Mouse (Mus musculus): ENCODE results near the gene Lrmda. TPM values are rescaled to one million over a fixed set of nuclear protein-coding genes. Genes with fewer than 3 reads are reported as not detected.

Gene Lrmda
- polyA plus RNA-seq, 1 experiment from 2014 or later: 0.33 TPM

DNA sequence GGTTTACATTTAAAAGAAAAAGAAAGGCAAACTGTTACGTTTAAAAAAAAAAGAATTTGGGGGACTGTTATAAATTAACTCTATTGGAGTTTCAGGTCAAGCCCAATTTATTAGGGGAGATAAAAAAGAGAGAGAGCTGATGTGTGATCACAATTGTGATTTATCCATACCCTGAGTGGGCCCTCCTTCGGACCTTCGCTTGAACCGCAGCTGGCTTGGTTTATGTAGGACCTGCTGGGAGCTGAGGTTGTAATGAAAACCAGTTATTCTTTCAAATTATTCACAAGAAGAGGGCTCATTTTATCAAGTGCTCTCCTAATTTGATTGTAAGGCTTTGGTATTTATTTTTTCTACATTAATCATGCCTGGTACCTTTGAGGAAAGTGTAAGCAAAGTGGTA is 99.0 kb downstream of the Lrmda start:
- Histone ChIP-seq H3K27me3 (replicated peaks) (no peaks in the 10 kb centered on the region), H3K9ac (no peak overlapping the region), H3K4me2 (replicated peaks) (no peak overlapping the region), H3K36me3 (no peaks in the 10 kb centered on the region), H3K27ac (no peak overlapping the region), H3K4me1 (peaks cover 15% of the 10 kb centered on the region), H3K9me3 (no peaks in the 10 kb centered on the region), H3K4me3 (no peak overlapping the region)
- ATAC-seq (ENCODE audit: low FRiP score, low read depth): no peak
- WGBS: 59% methylated on average over 4 of the region's 4 CpGs

DNA sequence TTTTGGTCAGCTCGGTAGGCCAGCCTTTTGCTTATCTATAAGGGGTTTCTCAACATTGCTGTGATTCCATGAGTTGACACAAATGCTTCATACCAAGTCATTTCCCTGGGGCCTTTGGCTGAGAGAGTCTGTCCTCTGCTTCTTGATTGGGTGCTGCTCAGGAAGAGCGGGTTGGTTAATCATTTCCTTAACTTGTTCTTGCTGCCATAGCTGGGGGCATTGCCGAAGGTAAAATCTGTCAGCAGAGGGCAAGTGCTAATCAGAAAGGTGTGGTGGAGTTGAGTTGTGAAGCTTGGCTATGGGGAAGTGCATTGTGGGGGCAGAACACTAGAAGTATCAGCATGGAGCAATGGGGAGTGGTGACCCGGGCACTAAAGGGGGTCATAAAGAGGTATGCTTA is 106.8 kb downstream of the Lrmda start:
- H3K36me3 ChIP-seq: no peaks in the 10 kb centered on the region
- no peaks in the 10 kb centered on the region for H3K27me3 ChIP-seq (replicated peaks)
- no peak overlapping the region for H3K4me2 ChIP-seq (replicated peaks)
- H3K9ac ChIP-seq: no peak overlapping the region
- whole genome bisulfite sequencing: 83% methylated on average over 4 of the region's 4 CpGs
- peaks cover 6% of the 10 kb centered on the region for H3K4me1 ChIP-seq
- H3K4me3 ChIP-seq: no peak overlapping the region
- no peak overlapping the region for H3K27ac ChIP-seq
- H3K9me3 ChIP-seq: no peaks in the 10 kb centered on the region
- no peak for ATAC-seq (ENCODE audit: low FRiP score, low read depth)

DNA sequence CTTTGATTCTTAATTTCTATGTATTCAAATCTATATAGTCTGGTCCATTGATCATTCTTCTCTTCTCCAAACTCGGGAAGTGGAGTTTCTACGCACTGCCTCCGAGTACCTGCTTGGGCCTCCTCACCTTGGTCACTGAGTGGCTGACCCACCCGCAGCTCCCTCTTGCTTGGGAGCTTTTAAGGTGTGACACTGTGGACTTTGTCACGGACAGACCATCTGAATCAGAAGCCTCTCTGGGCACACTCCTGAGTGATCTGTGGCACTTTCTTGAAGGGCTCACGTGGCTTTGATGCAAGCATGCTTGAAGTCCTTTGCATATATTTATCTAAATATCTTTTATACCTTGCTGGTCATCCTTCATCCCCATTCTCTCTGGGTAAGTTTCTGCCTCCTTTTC is 107.3 kb downstream of the Lrmda start:
- ATAC-seq (ENCODE audit: low FRiP score, low read depth): no peak

DNA sequence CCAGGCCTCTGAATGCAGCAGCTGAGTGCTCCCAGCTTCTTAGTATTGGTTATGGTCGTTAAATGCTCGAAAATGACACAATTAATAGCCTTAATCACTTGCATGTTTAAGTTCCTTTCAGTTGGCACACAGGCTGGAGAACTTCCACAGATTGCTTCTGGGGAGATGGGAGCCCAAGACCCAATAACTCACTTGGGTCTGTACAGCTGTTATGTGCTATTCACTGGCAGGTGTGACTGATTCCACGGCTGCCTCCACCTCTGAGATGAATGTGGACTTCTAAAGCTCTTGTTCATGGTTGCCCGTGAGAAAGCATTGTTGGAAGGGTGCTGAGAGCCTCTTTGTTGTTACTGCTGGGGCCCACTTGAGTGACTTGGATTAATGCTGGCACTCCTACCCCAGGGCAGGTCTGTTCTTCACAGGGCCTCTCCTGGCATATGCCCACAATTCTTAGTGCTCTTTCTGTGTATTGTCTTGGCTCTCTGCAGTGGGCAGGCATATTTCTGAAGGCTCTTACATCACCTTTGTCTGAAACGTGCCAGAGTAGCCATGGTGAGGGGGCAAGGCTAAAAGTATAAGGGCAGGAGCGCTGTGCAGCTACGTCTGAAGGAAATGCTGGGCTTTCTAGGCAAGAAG is 111.6 kb downstream of the Lrmda start:
- no peaks in the 10 kb centered on the region for H3K36me3 ChIP-seq
- H3K4me3 ChIP-seq: no peak overlapping the region
- peak; percentile 71 for ATAC-seq (ENCODE audit: low FRiP score, low read depth)
- H3K4me2 ChIP-seq (replicated peaks): no peak overlapping the region
- H3K9ac ChIP-seq: no peak overlapping the region
- H3K9me3 ChIP-seq: 0 out of 2 replicates have a peak, but pooled peaks cover 3% of the 10 kb centered on the region
- H3K4me1 ChIP-seq: peaks cover 7% of the 10 kb centered on the region
- H3K27ac ChIP-seq: no peak overlapping the region
- WGBS: 43% methylated on average over 7 of the region's 7 CpGs
- no peaks in the 10 kb centered on the region for H3K27me3 ChIP-seq (replicated peaks)

More for the DNA sequence above, 107.3 kb downstream of the Lrmda start:
- H3K27me3 ChIP-seq (replicated peaks): no peaks in the 10 kb centered on the region
- H3K36me3 ChIP-seq: no peaks in the 10 kb centered on the region
- no peak overlapping the region for H3K9ac ChIP-seq
- H3K4me1 ChIP-seq: peaks cover 7% of the 10 kb centered on the region
- 91% methylated on average over 6 of the region's 6 CpGs for WGBS
- no peak overlapping the region for H3K27ac ChIP-seq
- H3K9me3 ChIP-seq: no peaks in the 10 kb centered on the region
- no peak overlapping the region for H3K4me2 ChIP-seq (replicated peaks)
- H3K4me3 ChIP-seq: no peak overlapping the region

DNA sequence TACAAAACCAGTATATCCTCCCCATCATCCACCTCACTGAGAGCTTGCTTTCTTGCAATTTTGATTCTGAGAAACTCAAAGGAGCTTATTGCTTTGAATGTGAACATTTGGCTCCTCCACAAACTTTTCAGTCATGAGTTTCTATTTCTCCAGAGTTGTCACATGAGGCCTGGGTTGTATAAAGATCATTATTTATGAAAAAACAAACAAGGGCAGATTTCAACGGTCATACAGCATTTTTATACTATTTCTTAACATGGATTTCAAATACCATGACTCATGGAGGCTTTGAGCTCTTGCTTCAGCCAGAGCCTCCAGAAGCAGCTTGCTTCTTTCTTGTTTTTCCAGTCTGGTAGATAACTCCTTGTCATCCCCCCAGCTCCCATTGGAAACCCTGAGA is 119.8 kb downstream of the Lrmda start:
- Histone ChIP-seq H3K27me3 (replicated peaks) (no peaks in the 10 kb centered on the region), H3K9me3 (0 out of 2 replicates have a peak, but pooled peaks cover 3% of the 10 kb centered on the region), H3K36me3 (no peaks in the 10 kb centered on the region), H3K4me3 (no peak overlapping the region), H3K9ac (no peak overlapping the region), H3K4me2 (replicated peaks) (no peak overlapping the region), H3K27ac (no peak overlapping the region), H3K4me1 (no peaks in the 10 kb centered on the region)
- ATAC-seq (ENCODE audit: low FRiP score, low read depth): no peak
- WGBS: 93% methylated on average over 1 of the region's 1 CpGs

GRCm38 (mm10) chr14:22144014-22144413 is 124.5 kb downstream of the Lrmda start:
- no peak overlapping the region for H3K4me2 ChIP-seq (replicated peaks)
- no peaks in the 10 kb centered on the region for H3K27me3 ChIP-seq (replicated peaks)
- ATAC-seq (ENCODE audit: low FRiP score, low read depth): no peak
- no peaks in the 10 kb centered on the region for H3K36me3 ChIP-seq
- H3K9ac ChIP-seq: no peak overlapping the region
- 3% methylated on average over 3 of the region's 3 CpGs for WGBS
- H3K27ac ChIP-seq: no peak overlapping the region
- H3K4me3 ChIP-seq: no peak overlapping the region
- no peaks in the 10 kb centered on the region for H3K9me3 ChIP-seq
- H3K4me1 ChIP-seq: peaks cover 23% of the 10 kb centered on the region

DNA sequence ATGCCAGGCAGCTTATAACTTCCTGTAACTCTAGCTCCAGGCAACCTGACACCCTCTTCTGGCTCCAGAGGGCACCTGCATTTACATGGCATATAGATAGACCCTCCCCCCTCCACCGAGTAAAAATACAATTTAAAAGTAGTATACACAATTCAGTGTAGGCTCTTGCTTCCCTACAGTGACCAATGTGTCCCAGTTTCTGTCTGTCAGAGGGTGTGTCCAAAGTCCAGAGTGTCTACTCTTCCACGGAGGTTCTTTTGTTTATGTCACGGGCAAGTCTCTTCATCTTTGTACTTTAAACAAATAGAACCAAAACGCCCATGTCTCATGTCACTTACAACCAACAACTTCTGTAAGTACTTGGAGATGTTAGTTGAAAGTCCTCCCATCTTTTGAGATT is 126.4 kb downstream of the Lrmda start:
- Histone ChIP-seq H3K27me3 (replicated peaks) (0 out of 2 replicates have a peak, but pooled peaks cover 7% of the 10 kb centered on the region), H3K4me2 (replicated peaks) (no peak overlapping the region), H3K27ac (no peak overlapping the region), H3K36me3 (no peaks in the 10 kb centered on the region), H3K4me3 (no peak overlapping the region), H3K4me1 (peaks cover 23% of the 10 kb centered on the region), H3K9me3 (no peaks in the 10 kb centered on the region), H3K9ac (no peak overlapping the region)
- 56% methylated on average over 4 of the region's 4 CpGs for WGBS
- ATAC-seq (ENCODE audit: low FRiP score, low read depth): no peak

GRCm38 (mm10) chr14:22146508-22147044 is 127.1 kb downstream of the Lrmda start:
- 85% methylated on average over 12 of the region's 12 CpGs for WGBS
- H3K36me3 ChIP-seq: no peaks in the 10 kb centered on the region
- 0 out of 2 replicates have a peak, but pooled peaks cover 7% of the 10 kb centered on the region for H3K27me3 ChIP-seq (replicated peaks)
- no peaks in the 10 kb centered on the region for H3K9me3 ChIP-seq
- no peak overlapping the region for H3K27ac ChIP-seq
- no peak overlapping the region for H3K9ac ChIP-seq
- ATAC-seq (ENCODE audit: low FRiP score, low read depth): no peak
- H3K4me3 ChIP-seq: no peak overlapping the region
- peaks cover 23% of the 10 kb centered on the region for H3K4me1 ChIP-seq
- H3K4me2 ChIP-seq (replicated peaks): no peak overlapping the region

GRCm38 (mm10) chr14:22147341-22148024 is 128.0 kb downstream of the Lrmda start:
- H3K27ac ChIP-seq: no peak overlapping the region
- H3K9ac ChIP-seq: no peak overlapping the region
- no peak for ATAC-seq (ENCODE audit: low FRiP score, low read depth)
- no peak overlapping the region for H3K4me2 ChIP-seq (replicated peaks)
- H3K4me3 ChIP-seq: no peak overlapping the region
- 3% methylated on average over 4 of the region's 4 CpGs for WGBS
- no peaks in the 10 kb centered on the region for H3K9me3 ChIP-seq
- H3K27me3 ChIP-seq (replicated peaks): 0 out of 2 replicates have a peak, but pooled peaks cover 7% of the 10 kb centered on the region
- H3K36me3 ChIP-seq: no peaks in the 10 kb centered on the region
- H3K4me1 ChIP-seq: peaks cover 27% of the 10 kb centered on the region

DNA sequence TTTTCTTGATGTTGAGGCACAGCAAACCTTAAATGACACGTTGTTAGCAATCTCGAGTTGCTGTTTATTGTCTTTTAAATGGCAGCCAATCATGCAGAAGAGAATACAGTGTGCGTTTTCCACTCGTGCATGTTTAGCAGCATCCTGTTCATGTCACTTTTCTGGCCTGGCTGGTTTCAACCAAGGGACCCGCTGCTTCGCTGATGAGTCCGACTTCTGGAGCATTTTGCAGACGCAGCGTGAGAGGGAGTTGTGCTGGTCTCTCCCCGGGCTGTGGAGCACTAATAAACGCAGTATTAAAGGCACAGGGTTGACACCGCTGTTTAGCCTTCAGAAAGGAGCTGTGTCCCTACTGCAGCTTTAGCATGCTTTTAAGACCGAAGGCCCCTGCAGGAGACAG is 133.2 kb downstream of the Lrmda start:
- Histone ChIP-seq H3K4me1 (peaks cover 38% of the 10 kb centered on the region), H3K36me3 (no peaks in the 10 kb centered on the region)

DNA sequence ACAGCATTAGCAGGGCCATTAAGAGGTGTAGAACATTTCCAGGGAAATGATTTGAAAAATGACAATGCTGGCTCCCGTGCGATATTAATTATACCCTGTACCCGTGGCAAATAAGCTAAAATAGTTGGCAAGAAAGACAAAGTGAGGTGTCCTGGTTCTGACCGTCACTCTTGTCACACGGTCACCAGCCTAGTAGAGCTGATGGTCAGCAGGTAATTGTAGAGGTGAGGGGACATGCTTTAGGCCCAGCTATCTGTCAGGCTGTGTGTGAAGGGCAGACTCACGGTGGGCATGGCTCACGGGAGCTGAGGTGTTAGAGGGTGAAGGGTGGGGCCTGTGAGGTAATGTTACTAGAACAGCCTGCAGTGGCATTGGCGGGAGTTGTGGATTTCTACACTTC is 134.6 kb downstream of the Lrmda start:
- peaks cover 31% of the 10 kb centered on the region for H3K4me1 ChIP-seq
- no peak overlapping the region for H3K4me2 ChIP-seq (replicated peaks)
- 0 out of 2 replicates have a peak, but pooled peaks cover 7% of the 10 kb centered on the region for H3K27me3 ChIP-seq (replicated peaks)
- no peaks in the 10 kb centered on the region for H3K9me3 ChIP-seq
- no peak for ATAC-seq (ENCODE audit: low FRiP score, low read depth)
- H3K27ac ChIP-seq: no peak overlapping the region
- 72% methylated on average over 8 of the region's 8 CpGs for WGBS
- H3K36me3 ChIP-seq: no peaks in the 10 kb centered on the region
- H3K9ac ChIP-seq: no peak overlapping the region
- no peak overlapping the region for H3K4me3 ChIP-seq

More for the DNA sequence above, 133.2 kb downstream of the Lrmda start:
- Histone ChIP-seq H3K27ac (no peak overlapping the region), H3K9me3 (no peaks in the 10 kb centered on the region), H3K27me3 (replicated peaks) (0 out of 2 replicates have a peak, but pooled peaks cover 7% of the 10 kb centered on the region), H3K4me2 (replicated peaks) (peak overlapping the region; percentile 35), H3K9ac (no peak overlapping the region), H3K4me3 (no peak overlapping the region)
- 8% methylated on average over 13 of the region's 13 CpGs for WGBS
- ATAC-seq (ENCODE audit: low FRiP score, low read depth): no peak

DNA sequence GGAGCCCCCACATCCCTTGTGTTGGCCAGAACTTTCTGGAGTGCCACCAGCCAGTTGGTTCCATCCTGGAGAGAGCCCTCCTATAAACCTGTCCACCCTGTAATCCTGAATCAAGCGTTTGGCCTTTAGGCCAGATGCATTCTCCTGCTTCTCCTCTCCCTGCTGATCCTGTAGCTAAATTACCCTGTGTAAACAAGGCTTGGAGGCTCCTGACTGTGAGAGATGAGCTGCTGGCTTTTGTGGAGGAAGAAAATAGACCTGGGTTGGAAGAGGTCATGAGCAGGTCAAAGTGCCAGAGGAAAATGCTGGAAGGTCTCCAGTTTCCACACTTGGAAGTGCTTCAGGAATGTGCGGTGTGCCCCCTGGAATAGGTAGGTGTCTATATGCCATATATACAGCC is 135.5 kb downstream of the Lrmda start:
- H3K27me3 ChIP-seq (replicated peaks): 0 out of 2 replicates have a peak, but pooled peaks cover 7% of the 10 kb centered on the region

More for the DNA sequence above, 135.5 kb downstream of the Lrmda start:
- H3K4me1 ChIP-seq: peaks cover 31% of the 10 kb centered on the region
- H3K36me3 ChIP-seq: no peaks in the 10 kb centered on the region
- no peak for ATAC-seq (ENCODE audit: low FRiP score, low read depth)
- H3K4me2 ChIP-seq (replicated peaks): no peak overlapping the region
- no peak overlapping the region for H3K27ac ChIP-seq
- no peak overlapping the region for H3K9ac ChIP-seq
- WGBS: 6% methylated on average over 2 of the region's 2 CpGs
- H3K9me3 ChIP-seq: no peaks in the 10 kb centered on the region
- H3K4me3 ChIP-seq: no peak overlapping the region
